Mouse (Mus musculus): ENCODE results near the gene Hspa1b. TPM values are rescaled to one million over a fixed set of nuclear protein-coding genes. Genes with fewer than 3 reads are reported as not detected.
A peak's percentile ranks its signal among the peaks of the same experiment; 100 is the strongest.
"Not testable (repeated sequence)": the region's sequence is repeated elsewhere in the genome, so short reads cannot be mapped to it uniquely, and the experiment has no call there.

Hspa1b gene
- total and polyA plus RNA-seq, 3 experiments: 2.9 to 11.2 (median 6.3) TPM

DNA sequence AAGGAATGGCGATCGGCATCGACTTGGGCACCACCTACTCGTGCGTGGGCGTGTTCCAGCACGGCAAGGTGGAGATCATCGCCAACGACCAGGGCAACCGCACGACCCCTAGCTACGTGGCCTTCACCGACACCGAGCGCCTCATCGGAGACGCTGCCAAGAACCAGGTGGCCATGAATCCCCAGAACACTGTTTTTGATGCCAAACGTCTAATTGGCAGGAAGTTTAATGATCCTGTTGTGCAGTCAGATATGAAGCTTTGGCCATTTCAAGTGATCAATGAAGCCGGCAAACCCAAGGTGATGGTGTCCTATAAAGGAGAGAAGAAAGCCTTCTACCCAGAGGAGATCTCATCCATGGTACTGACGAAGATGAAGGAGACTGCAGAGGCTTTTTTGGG is 18.0 kb upstream of the Hspa1b start:
- Histone ChIP-seq H3K4me1 (ENCODE audit: control insufficient read depth, insufficient read depth, low read length) (peaks cover 1% of the 10 kb centered on the region; the same call in 1 of the 2 replicates), H3K4me3 (no peak overlapping the region), H3K9ac (ENCODE audit: low read depth, low read length) (no peak overlapping the region), H3K79me2 (replicated peaks; ENCODE audit: control insufficient read depth, insufficient read depth, low read length) (no peaks in the 10 kb centered on the region), H3K27me3 (ENCODE audit: control insufficient read depth, insufficient read depth, low read length) (no peaks in the 10 kb centered on the region), H3K36me3 (ENCODE audit: control insufficient read depth, insufficient read depth, low read length) (no peaks in the 10 kb centered on the region; the same call in 1 of the 2 replicates), H3K27ac (no peak overlapping the region)
- 91% methylated on average over 20 of the region's 20 CpGs for WGBS
- DNase-seq: no peak
- intact Hi-C loops (cut with DNase I): loop anchor here (10.0 kb wide), 1 partner anchor 1298 kb away; the partner anchor contains the start of gene Trim39
- TF ChIP-seq EP300 (IDR thresholded peaks at IDR 0.05; ENCODE audit: insufficient read depth, low read depth, low read length) (no peak), CTCF (IDR thresholded peaks at IDR 0.05) (no peak), POLR2A (IDR thresholded peaks at IDR 0.05; ENCODE audit: insufficient read depth, low read depth, low read length) (no peak)

- Histone ChIP-seq H3K27ac (no peak overlapping the region), H3K27me3 (ENCODE audit: control insufficient read depth, insufficient read depth, low read length) (no peaks in the 10 kb centered on the region), H3K4me1 (ENCODE audit: control insufficient read depth, insufficient read depth, low read length) (peaks cover under 1% of the 10 kb centered on the region; the same call in 1 of the 2 replicates), H3K79me2 (replicated peaks; ENCODE audit: control insufficient read depth, insufficient read depth, low read length) (no peaks in the 10 kb centered on the region), H3K9ac (ENCODE audit: low read depth, low read length) (no peak overlapping the region), H3K4me3 (no peak overlapping the region), H3K36me3 (ENCODE audit: control insufficient read depth, insufficient read depth, low read length) (no peaks in the 10 kb centered on the region; the same call in 1 of the 2 replicates)
- TF ChIP-seq EP300 (IDR thresholded peaks at IDR 0.05; ENCODE audit: insufficient read depth, low read depth, low read length) (no peak), CTCF (IDR thresholded peaks at IDR 0.05) (no peak), POLR2A (IDR thresholded peaks at IDR 0.05; ENCODE audit: insufficient read depth, low read depth, low read length) (no peak)
- 80% methylated on average over 3 of the region's 3 CpGs for WGBS
- DNase-seq: no peak
- intact Hi-C loops (cut with DNase I): loop anchor here (10.0 kb wide), 1 partner anchor 1299 kb away; the partner anchor contains the start of gene Trim39
Measured at GRCm38 (mm10) chr17:34975581-34976492, 16.8 kb upstream of the Hspa1b start.

GRCm38 (mm10) chr17:34972069-34972749 is 13.2 kb upstream of the Hspa1b start, which contains the start of the genes Hspa1a and Hspa1l:
Gene Hspa1a (minus strand): TSS chr17:34972156.
Gene Hspa1l (plus strand): TSS chr17:34972703.
- H3K36me3 ChIP-seq (ENCODE audit: control insufficient read depth, insufficient read depth, low read length); H3K4me1 ChIP-seq (ENCODE audit: control insufficient read depth, insufficient read depth, low read length); H3K27me3 ChIP-seq (ENCODE audit: control insufficient read depth, insufficient read depth, low read length); H3K79me2 ChIP-seq (replicated peaks; ENCODE audit: control insufficient read depth, insufficient read depth, low read length): not testable (repeated sequence)
- Histone ChIP-seq H3K9ac (ENCODE audit: low read depth, low read length) (peak within 1 kb of the TSS; percentile 82), H3K27ac (peak within 1 kb of the TSS; percentile 96), H3K4me3 (peak within 1 kb of the TSS; percentile 47)
- DNase-seq: peak; percentile 94 to 95
- intact Hi-C loops (cut with DNase I): loop anchor here (10.0 kb wide), 1 partner anchor 1303 kb away; the partner anchor contains the start of gene Trim39
- under 1% methylated on average over 28 of the region's 33 CpGs for WGBS
- TF ChIP-seq POLR2A (IDR thresholded peaks at IDR 0.05; ENCODE audit: insufficient read depth, low read depth, low read length): peak; percentile 90
- peak; percentile 93 for TF ChIP-seq EP300 (IDR thresholded peaks at IDR 0.05; ENCODE audit: insufficient read depth, low read depth, low read length)

GRCm38 (mm10) chr17:34971694-34972068 is 12.6 kb upstream of the Hspa1b start:
- not testable (repeated sequence) for H3K36me3 ChIP-seq (ENCODE audit: control insufficient read depth, insufficient read depth, low read length); H3K27me3 ChIP-seq (ENCODE audit: control insufficient read depth, insufficient read depth, low read length); DNase-seq; H3K79me2 ChIP-seq (replicated peaks; ENCODE audit: control insufficient read depth, insufficient read depth, low read length); H3K4me1 ChIP-seq (ENCODE audit: control insufficient read depth, insufficient read depth, low read length)
- peak overlapping the region; percentile 79 for H3K9ac ChIP-seq (ENCODE audit: low read depth, low read length)
- intact Hi-C loops (cut with DNase I): loop anchor here (10.0 kb wide), 1 partner anchor 1303 kb away; the partner anchor contains the start of gene Trim39
- H3K4me3 ChIP-seq: peak overlapping the region; percentile 41
- WGBS: 3% methylated on average over 28 of the region's 43 CpGs
- H3K27ac ChIP-seq: peak overlapping the region; percentile 96

GRCm38 (mm10) chr17:34970850-34971249 is 11.8 kb upstream of the Hspa1b start:
- not testable (repeated sequence) for H3K4me1 ChIP-seq (ENCODE audit: control insufficient read depth, insufficient read depth, low read length); H3K79me2 ChIP-seq (replicated peaks; ENCODE audit: control insufficient read depth, insufficient read depth, low read length); H3K27ac ChIP-seq; H3K36me3 ChIP-seq (ENCODE audit: control insufficient read depth, insufficient read depth, low read length); DNase-seq; H3K27me3 ChIP-seq (ENCODE audit: control insufficient read depth, insufficient read depth, low read length); H3K4me3 ChIP-seq; H3K9ac ChIP-seq (ENCODE audit: low read depth, low read length)
- 26% methylated on average over 20 of the region's 37 CpGs for WGBS
- intact Hi-C loops (cut with DNase I): loop anchor here (10.0 kb wide), 1 partner anchor 1304 kb away; the partner anchor contains the start of gene Trim39

- H3K9ac ChIP-seq (ENCODE audit: low read depth, low read length); DNase-seq; H3K4me1 ChIP-seq (ENCODE audit: control insufficient read depth, insufficient read depth, low read length); H3K79me2 ChIP-seq (replicated peaks; ENCODE audit: control insufficient read depth, insufficient read depth, low read length); H3K4me3 ChIP-seq; H3K27ac ChIP-seq; H3K27me3 ChIP-seq (ENCODE audit: control insufficient read depth, insufficient read depth, low read length); H3K36me3 ChIP-seq (ENCODE audit: control insufficient read depth, insufficient read depth, low read length): not testable (repeated sequence)
- intact Hi-C loops (cut with DNase I): loop anchor here (10.0 kb wide), 1 partner anchor 1305 kb away; the partner anchor contains the start of gene Trim39
- WGBS: 50% methylated on average over 8 of the region's 11 CpGs
Measured at GRCm38 (mm10) chr17:34969822-34970221, 10.8 kb upstream of the Hspa1b start, which contains the start of gene Gm20481. Gene Gm20481 (plus strand): TSS chr17:34969912.
